21 mouse cellular contexts compared by ENCODE assay signal in genomic region chr14:21674471-21674870, GRCm38 (mm10). TPM values are rescaled to one million over a fixed set of nuclear protein-coding genes. Genes with fewer than 3 reads are reported as not detected.
DNase-seq lines count a peak whose midpoint lies in the region; ATAC-seq and TF ChIP-seq lines count a peak whose summit lies in the region.
"Had no signal": no experiment of that assay in that cellular context is flagged by ENCODE, and none has a peak within 500 bp of the region (broad histone marks: within the 10 kb centered on the region; RNA-seq: fewer than 3 reads in every experiment).

No protein-coding gene starts in this region.

- no peaks in the 10 kb centered on the region for H3K4me1 ChIP-seq in forebrain, embryonic 14.5 days (ENCODE audit: control insufficient read depth, insufficient read depth, low read length)
- H3K4me1 ChIP-seq in forebrain, embryonic 13.5 days = peaks cover 16% of the 10 kb centered on the region
- H3K4me1 ChIP-seq in kidney, embryonic 16.5 days (ENCODE audit: insufficient read depth, low read length) = peaks cover 14% of the 10 kb centered on the region
- no peaks in the 10 kb centered on the region for H3K4me1 ChIP-seq in midbrain, postnatal 0 days (ENCODE audit: insufficient read depth, low read length)
- H3K4me1 ChIP-seq in midbrain, embryonic 16.5 days (ENCODE audit: control insufficient read depth, insufficient read depth, low read length) = no peaks in the 10 kb centered on the region
- peaks cover 53% of the 10 kb centered on the region for H3K4me1 ChIP-seq in limb, embryonic 15.5 days

- no peak for ATAC-seq in forebrain, embryonic 14.5 days
- ATAC-seq in forebrain, embryonic 13.5 days = no peak
- ATAC-seq in kidney, embryonic 16.5 days (ENCODE audit: low FRiP score, low TSS enrichment) = no peak
- no peak for ATAC-seq in midbrain, postnatal 0 days (ENCODE audit: low FRiP score)
- ATAC-seq in midbrain, embryonic 16.5 days = no peak
- ATAC-seq in limb, embryonic 15.5 days (ENCODE audit: insufficient number of reproducible peaks, low FRiP score, low TSS enrichment, low read depth) = peak; percentile 64; the same call in 1 of the 2 replicates
- ATAC-seq: CD4-positive, CD25-positive, alpha-beta regulatory T cell, adult 4 months had no signal

- no peaks in the 10 kb centered on the region for H3K27me3 ChIP-seq in forebrain, embryonic 14.5 days (replicated peaks; ENCODE audit: control insufficient read depth, insufficient read depth, low read length)
- H3K27me3 ChIP-seq in forebrain, embryonic 13.5 days = no peaks in the 10 kb centered on the region
- no peaks in the 10 kb centered on the region for H3K27me3 ChIP-seq in kidney, embryonic 16.5 days (ENCODE audit: insufficient read depth, low read length)
- H3K27me3 ChIP-seq in midbrain, postnatal 0 days (ENCODE audit: insufficient read depth, low read length) = no peaks in the 10 kb centered on the region
- no peaks in the 10 kb centered on the region for H3K27me3 ChIP-seq in midbrain, embryonic 16.5 days (ENCODE audit: control insufficient read depth, insufficient read depth, low read depth, low read length)
- no peaks in the 10 kb centered on the region for H3K27me3 ChIP-seq in limb, embryonic 15.5 days

- no peak overlapping the region for H3K4me2 ChIP-seq in forebrain, embryonic 14.5 days (ENCODE audit: low read length)
- H3K4me2 ChIP-seq in forebrain, embryonic 13.5 days = no peak overlapping the region
- H3K4me2 ChIP-seq in kidney, embryonic 16.5 days (replicated peaks; ENCODE audit: low read depth, low read length) = no peak overlapping the region
- H3K4me2 ChIP-seq in midbrain, postnatal 0 days (ENCODE audit: low read depth, low read length, poor library complexity, severe bottlenecking) = no peak overlapping the region
- H3K4me2 ChIP-seq in midbrain, embryonic 16.5 days (ENCODE audit: low read length) = no peak overlapping the region
- no peak overlapping the region for H3K4me2 ChIP-seq in limb, embryonic 15.5 days
- H3K4me2 ChIP-seq: hindbrain, embryonic 14.5 days; liver, embryonic 11.5 days had no signal

- TF ChIP-seq CTCF in midbrain, postnatal 0 days (IDR thresholded peaks at IDR 0.05) = peak; percentile 32

- H3K36me3 ChIP-seq in forebrain, embryonic 14.5 days (ENCODE audit: control insufficient read depth, insufficient read depth, low read length) = peaks cover 16% of the 10 kb centered on the region
- peaks cover 29% of the 10 kb centered on the region for H3K36me3 ChIP-seq in forebrain, embryonic 13.5 days (ENCODE audit: poor library complexity, severe bottlenecking)
- H3K36me3 ChIP-seq in kidney, embryonic 16.5 days (ENCODE audit: insufficient read depth, low read length) = peaks cover 12% of the 10 kb centered on the region
- peaks cover 8% of the 10 kb centered on the region; the same call in 1 of the 2 replicates for H3K36me3 ChIP-seq in midbrain, postnatal 0 days (ENCODE audit: insufficient read depth, low read length)
- H3K36me3 ChIP-seq in midbrain, embryonic 16.5 days (ENCODE audit: control insufficient read depth, insufficient read depth, low read length) = peaks cover 5% of the 10 kb centered on the region; the same call in 1 of the 2 replicates
- H3K36me3 ChIP-seq in limb, embryonic 15.5 days = peaks cover 12% of the 10 kb centered on the region; the same call in 1 of the 2 replicates

- no peak overlapping the region for H3K4me3 ChIP-seq in forebrain, embryonic 14.5 days (ENCODE audit: low read depth, low read length)
- H3K4me3 ChIP-seq in forebrain, embryonic 13.5 days = no peak overlapping the region
- no peak overlapping the region for H3K4me3 ChIP-seq in kidney, embryonic 16.5 days (ENCODE audit: low read length)
- H3K4me3 ChIP-seq in midbrain, postnatal 0 days (ENCODE audit: low read depth, low read length) = no peak overlapping the region
- no peak overlapping the region for H3K4me3 ChIP-seq in midbrain, embryonic 16.5 days (ENCODE audit: low read depth, low read length)
- no peak overlapping the region for H3K4me3 ChIP-seq in limb, embryonic 15.5 days
- H3K4me3 ChIP-seq: heart, embryonic 10.5 days had no signal

- no peak overlapping the region for H3K9ac ChIP-seq in forebrain, embryonic 14.5 days (ENCODE audit: low read length)
- no peak overlapping the region for H3K9ac ChIP-seq in forebrain, embryonic 13.5 days
- no peak overlapping the region for H3K9ac ChIP-seq in kidney, embryonic 16.5 days (replicated peaks; ENCODE audit: low read length)
- no peak overlapping the region for H3K9ac ChIP-seq in midbrain, postnatal 0 days (replicated peaks; ENCODE audit: low read length, poor library complexity, severe bottlenecking)
- no peak overlapping the region for H3K9ac ChIP-seq in midbrain, embryonic 16.5 days (ENCODE audit: low read depth, low read length)
- no peak overlapping the region for H3K9ac ChIP-seq in limb, embryonic 15.5 days
- H3K9ac ChIP-seq: hindbrain, embryonic 14.5 days had no signal

- H3K27ac ChIP-seq in forebrain, embryonic 14.5 days (ENCODE audit: low read depth, low read length) = no peak overlapping the region
- H3K27ac ChIP-seq in forebrain, embryonic 13.5 days = no peak overlapping the region
- H3K27ac ChIP-seq in kidney, embryonic 16.5 days (ENCODE audit: low read length) = no peak overlapping the region
- no peak overlapping the region for H3K27ac ChIP-seq in midbrain, postnatal 0 days (ENCODE audit: low read depth, low read length)
- H3K27ac ChIP-seq in midbrain, embryonic 16.5 days (ENCODE audit: low read length) = no peak overlapping the region
- peak overlapping the region; percentile 83 for H3K27ac ChIP-seq in limb, embryonic 15.5 days
- H3K27ac ChIP-seq: heart, embryonic 10.5 days; hindbrain, embryonic 14.5 days had no signal

- whole genome bisulfite sequencing in forebrain, embryonic 14.5 days = 59% methylated on average over 5 of the region's 5 CpGs
- 62% methylated on average over 5 of the region's 5 CpGs for WGBS in forebrain, embryonic 13.5 days
- 45% methylated on average over 5 of the region's 5 CpGs for WGBS in kidney, embryonic 16.5 days
- WGBS in midbrain, postnatal 0 days = 68% methylated on average over 5 of the region's 5 CpGs
- 67% methylated on average over 5 of the region's 5 CpGs for WGBS in midbrain, embryonic 16.5 days
- WGBS in limb, embryonic 15.5 days = 15% methylated on average over 5 of the region's 5 CpGs

- peak; percentile 69 for DNase-seq in forebrain, embryonic 14.5 days (ENCODE audit: low spot score)
- peak; percentile 28 for DNase-seq in kidney, postnatal 10 days
- DNase-seq in midbrain, postnatal 0 days (ENCODE audit: low spot score) = peak; percentile 53
- DNase-seq in ovary, postnatal 36 days (ENCODE audit: low spot score) = no peak
- DNase-seq: gastrocnemius, postnatal 25 days; kidney, adult 11 months; retina, postnatal 1 day; thymus, adult 18-20 months had no signal

- H3K9me3 ChIP-seq in forebrain, embryonic 14.5 days (replicated peaks; ENCODE audit: control insufficient read depth, low read length) = no peaks in the 10 kb centered on the region
- H3K9me3 ChIP-seq in forebrain, embryonic 13.5 days (replicated peaks) = no peaks in the 10 kb centered on the region
- no peaks in the 10 kb centered on the region for H3K9me3 ChIP-seq in kidney, embryonic 16.5 days (ENCODE audit: low read length)
- H3K9me3 ChIP-seq in midbrain, postnatal 0 days (ENCODE audit: low read length) = no peaks in the 10 kb centered on the region
- no peaks in the 10 kb centered on the region for H3K9me3 ChIP-seq in midbrain, embryonic 16.5 days (replicated peaks; ENCODE audit: control insufficient read depth, low read length, poor library complexity, severe bottlenecking)
- H3K9me3 ChIP-seq in limb, embryonic 15.5 days = no peaks in the 10 kb centered on the region
- H3K9me3 ChIP-seq: G1E; heart, embryonic 10.5 days had no signal

RNA-seq across cellular contexts. Expression of gene Dupd1, which starts 39.9 kb away (rescaled TPM):
- polyA plus RNA-seq in forebrain, embryonic 14.5 days (2014; fragmentation: Nextera tagmentation; extraction: Ambion mirVana) = not detected in 2 replicates
- not detected in 2 replicates for polyA plus RNA-seq in forebrain, embryonic 13.5 days (2015; fragmentation: Nextera tagmentation; extraction: Ambion mirVana)
- polyA plus RNA-seq in kidney, embryonic 16.5 days (2015; fragmentation: Nextera tagmentation; extraction: Ambion mirVana) = 0.22 TPM in 1 of 2 replicates, not detected in the other
- 1.4 TPM in 1 of 2 replicates, not detected in the other for total RNA-seq in midbrain, postnatal 0 days (2014; rRNA removed)
- polyA plus RNA-seq in midbrain, postnatal 0 days (2015; fragmentation: Nextera tagmentation; extraction: Ambion mirVana) = 0.39 and 0.41 TPM in 2 replicates
- 0.26 and 0.31 TPM in 2 replicates for polyA plus RNA-seq in midbrain, embryonic 16.5 days (2015; fragmentation: Nextera tagmentation; extraction: Ambion mirVana)
- polyA plus RNA-seq in limb, embryonic 15.5 days (2015; fragmentation: Nextera tagmentation; extraction: Ambion mirVana) = 0.47 and 2.1 TPM in 2 replicates
- total RNA-seq: G1E; neutrophil, adult 5-6 weeks had no signal
- polyA plus RNA-seq: CD4-positive, CD25-positive, alpha-beta regulatory T cell, adult 4 months; G1E; hindbrain, embryonic 14.5 days; large intestine, adult 2 months; lung, embryonic 16.5 days; small intestine, adult 2 months had no signal
